Mouse (Mus musculus): Measurements from ENCODE around the gene Gm44511.

The Gm44511 gene

DNA sequence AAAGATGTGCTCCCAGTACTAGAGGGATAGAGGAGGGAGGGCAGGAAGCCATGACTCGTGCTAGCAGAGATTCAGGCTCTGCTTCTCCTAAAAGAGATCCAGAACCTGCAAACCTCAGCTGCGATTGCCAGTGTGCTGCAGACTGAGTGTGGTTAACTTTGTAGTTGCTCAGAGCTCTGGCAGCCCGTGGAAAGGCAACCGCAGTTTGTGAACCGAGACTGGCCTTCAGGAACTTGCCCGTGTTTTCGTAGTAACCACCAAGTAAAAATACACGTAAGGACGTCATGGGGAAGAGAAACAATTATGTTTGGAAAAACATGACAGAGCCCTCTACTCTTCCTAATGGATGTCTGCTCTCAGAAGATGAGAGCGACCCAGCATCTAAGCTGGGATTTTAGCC lies 6.9 kb upstream of the Gm44511 start:
- no peak for TF ChIP-seq GATA4 (IDR thresholded peaks at IDR 0.05; ENCODE audit: insufficient replicate concordance, low read length)

DNA sequence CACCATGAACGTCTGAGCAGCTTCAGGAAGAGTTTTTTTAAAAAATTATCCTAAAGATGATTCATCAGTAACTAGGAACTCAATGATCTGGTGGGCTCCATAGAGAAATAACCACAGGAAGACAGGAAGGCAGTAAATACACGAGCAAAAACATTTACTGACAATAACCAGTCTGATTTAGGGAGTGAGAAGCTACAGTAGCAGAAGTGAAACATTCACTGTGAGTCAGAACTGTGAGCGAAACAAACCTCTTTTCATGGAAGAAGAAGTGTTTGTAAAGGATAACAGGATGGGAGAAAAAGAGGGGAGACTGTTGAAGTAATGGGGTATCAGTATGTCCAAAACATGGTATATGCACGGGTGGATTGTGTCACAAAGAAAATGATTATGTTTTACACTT lies 3.7 kb upstream of the Gm44511 start:
- no peak for TF ChIP-seq GATA4 (IDR thresholded peaks at IDR 0.05; ENCODE audit: insufficient replicate concordance, low read length)

- no peak for TF ChIP-seq GATA4 (IDR thresholded peaks at IDR 0.05; ENCODE audit: insufficient replicate concordance, low read length)
Observed at GRCm38 (mm10) chr6:128826781-128827180, 666 bp upstream of the Gm44511 start.

GRCm38 (mm10) chr6:128818083-128818802 lies 7.9 kb downstream of the Gm44511 start:
- TF ChIP-seq GATA4 (IDR thresholded peaks at IDR 0.05; ENCODE audit: insufficient replicate concordance, low read length) = no peak

DNA sequence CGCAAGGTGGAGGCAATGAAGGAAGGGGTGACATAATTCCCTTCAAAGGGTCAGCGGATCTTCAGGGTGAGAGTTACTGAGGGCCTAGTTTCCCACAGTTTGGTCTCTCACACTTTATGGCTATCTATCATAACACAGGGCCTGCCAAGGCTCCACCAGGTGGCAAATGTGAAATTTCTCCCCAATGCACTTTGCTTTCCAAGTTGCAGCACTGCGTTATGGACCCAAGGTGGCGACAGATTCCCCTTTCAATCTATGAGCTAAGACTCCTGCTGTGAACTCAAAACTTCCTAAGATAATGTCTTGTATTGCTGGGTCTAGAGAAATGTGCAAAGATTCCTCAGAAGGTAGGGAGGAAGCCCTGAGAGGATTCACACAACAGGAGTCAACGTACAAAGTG lies 17.6 kb downstream of the Gm44511 start:
- TF ChIP-seq GATA4 (IDR thresholded peaks at IDR 0.05; ENCODE audit: insufficient replicate concordance, low read length) = no peak

DNA sequence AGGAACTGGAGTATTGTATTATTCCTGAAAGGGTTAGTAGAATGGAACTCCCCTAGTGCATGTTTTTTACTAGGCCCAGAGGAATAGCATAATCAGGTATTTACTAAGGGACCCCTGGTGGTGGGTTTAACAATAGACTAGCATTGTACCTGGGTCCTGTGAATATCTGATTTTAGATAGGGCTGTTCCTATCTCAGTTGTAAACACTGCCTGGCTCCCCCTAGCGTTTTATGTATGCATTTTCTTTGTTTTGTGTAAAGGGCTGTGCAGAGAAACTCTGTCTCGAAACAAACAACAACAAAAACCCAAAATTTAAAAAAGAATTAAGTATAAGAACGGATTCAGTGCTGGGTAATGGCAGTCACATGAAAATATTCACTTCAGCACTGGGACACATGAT lies 19.1 kb downstream of the Gm44511 start:
- TF ChIP-seq GATA4 (IDR thresholded peaks at IDR 0.05; ENCODE audit: insufficient replicate concordance, low read length) = no peak

DNA sequence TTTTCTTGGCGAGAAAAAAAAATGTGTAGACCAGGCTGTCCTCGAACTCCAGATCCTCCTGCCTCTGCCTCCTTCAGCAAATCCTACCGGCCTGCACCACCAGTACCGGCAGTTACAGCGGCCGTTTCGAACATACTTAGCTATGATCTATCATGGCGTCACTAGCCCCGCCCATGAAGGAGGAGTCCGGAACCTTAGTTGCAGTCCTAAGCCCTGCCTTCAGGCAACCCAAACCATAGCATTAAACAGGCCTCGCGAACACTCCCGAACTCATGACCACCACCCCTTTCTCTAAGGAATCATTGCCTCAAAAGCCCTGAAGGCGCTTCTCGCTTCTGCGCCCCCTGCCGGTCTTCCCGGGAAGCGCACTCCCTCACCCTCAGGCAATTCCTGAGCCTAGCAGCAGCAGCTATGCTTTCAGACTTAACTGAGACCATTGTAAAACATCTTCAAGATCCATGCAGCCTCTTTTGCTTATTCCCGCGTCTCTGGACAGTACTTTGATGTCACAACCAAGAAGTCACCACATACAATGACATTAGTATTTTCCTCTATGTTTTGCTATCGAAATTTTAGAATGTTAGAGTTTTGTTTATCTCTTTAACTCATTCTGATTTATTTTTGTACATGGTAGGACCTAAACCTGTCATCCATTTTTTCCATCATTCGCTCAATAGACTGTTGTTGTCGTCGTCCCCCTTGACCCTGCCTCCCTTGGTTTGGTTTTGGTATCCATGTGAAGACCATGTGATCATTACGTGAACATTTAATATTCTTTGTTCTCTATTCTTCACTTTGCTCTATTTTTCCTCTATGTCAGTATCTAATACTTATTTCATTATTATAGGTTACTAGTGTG lies 22.9 kb downstream of the Gm44511 start:
- TF ChIP-seq GATA4 (IDR thresholded peaks at IDR 0.05; ENCODE audit: insufficient replicate concordance, low read length) = no peak

DNA sequence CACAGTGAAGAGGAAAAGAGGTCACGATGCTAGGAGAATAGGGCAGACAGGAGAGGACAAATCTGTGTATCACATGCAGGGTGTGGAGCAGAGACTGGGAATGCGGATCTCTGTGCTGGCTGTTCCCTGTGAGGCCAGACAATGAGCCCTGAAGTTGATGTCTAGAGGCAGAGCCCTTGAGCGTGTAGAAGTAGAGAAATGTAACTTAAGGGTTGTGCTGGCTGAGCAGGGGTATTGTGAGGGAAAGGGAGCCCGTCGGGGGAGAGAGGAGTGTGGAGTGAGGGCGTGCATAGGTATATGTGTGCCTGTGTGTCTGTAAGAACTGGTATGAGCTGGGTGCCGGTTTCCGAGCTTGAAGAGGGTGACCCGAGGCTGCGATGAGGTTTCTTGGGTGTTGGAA lies 23.6 kb downstream of the Gm44511 start:
- no peak for TF ChIP-seq GATA4 (IDR thresholded peaks at IDR 0.05; ENCODE audit: insufficient replicate concordance, low read length)

- no peak for TF ChIP-seq GATA4 (IDR thresholded peaks at IDR 0.05; ENCODE audit: insufficient replicate concordance, low read length)
Observed at GRCm38 (mm10) chr6:128799896-128800270, 26.2 kb downstream of the Gm44511 start.

- TF ChIP-seq GATA4 (IDR thresholded peaks at IDR 0.05; ENCODE audit: insufficient replicate concordance, low read length) = no peak
Observed at GRCm38 (mm10) chr6:128797936-128798771, 28.0 kb downstream of the Gm44511 start.

DNA sequence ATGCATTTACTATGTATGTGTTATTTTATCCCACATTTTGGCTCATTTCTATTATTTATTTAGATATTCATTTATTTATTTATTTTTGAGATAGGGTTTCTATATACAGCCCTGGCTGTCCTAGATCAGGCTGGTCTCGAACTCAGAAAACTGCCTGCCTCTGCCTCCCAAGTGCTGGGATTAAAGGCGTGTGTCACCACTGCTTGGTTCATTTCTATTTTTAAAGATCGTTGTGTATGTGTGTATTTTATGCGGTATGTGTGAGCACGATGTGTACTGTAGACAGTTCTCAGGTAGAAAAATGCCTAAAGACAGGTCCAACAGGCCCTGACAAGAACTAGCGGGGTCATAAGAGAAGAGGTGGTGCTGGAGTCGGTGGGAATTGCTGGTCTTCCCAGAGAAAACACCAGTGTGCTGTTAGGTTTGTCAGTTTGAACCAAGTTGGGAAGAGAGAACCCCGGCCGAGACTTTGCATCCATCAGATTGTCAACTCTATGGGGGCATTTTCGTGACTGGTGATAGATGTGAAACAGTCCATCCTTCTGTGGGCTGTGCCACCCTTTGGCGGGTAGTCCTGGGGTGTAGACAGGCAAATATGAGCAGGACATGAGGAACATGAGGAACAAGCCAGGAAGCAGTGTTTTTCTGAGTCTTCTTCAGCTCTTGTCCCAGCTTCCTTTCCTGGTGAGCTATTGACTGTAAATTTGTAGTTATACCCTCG lies 28.8 kb downstream of the Gm44511 start:
- TF ChIP-seq GATA4 (IDR thresholded peaks at IDR 0.05; ENCODE audit: insufficient replicate concordance, low read length) = no peak

- TF ChIP-seq GATA4 (IDR thresholded peaks at IDR 0.05; ENCODE audit: insufficient replicate concordance, low read length) = no peak
Observed at GRCm38 (mm10) chr6:128796321-128796955, 29.7 kb downstream of the Gm44511 start.

- TF ChIP-seq GATA4 (IDR thresholded peaks at IDR 0.05; ENCODE audit: insufficient replicate concordance, low read length) = no peak
Observed at GRCm38 (mm10) chr6:128793734-128794133, 32.4 kb downstream of the Gm44511 start.

- no peak for TF ChIP-seq GATA4 (IDR thresholded peaks at IDR 0.05; ENCODE audit: insufficient replicate concordance, low read length)
Observed at GRCm38 (mm10) chr6:128789115-128789514, 37.0 kb downstream of the Gm44511 start, which contains the start of gene Klrb1c. TSS of gene Klrb1c (minus strand) at chr6:128789215.
